Mouse (Mus musculus) adrenal gland, postnatal 4 days (tissue): ENCODE data around the gene Lekr1. TPM values are rescaled to one million over a fixed set of nuclear protein-coding genes. Genes with fewer than 3 reads are reported as not detected.

Experiments used
- DNase-seq, 2 experiments: peaks; one replicate each; pipeline ENCODE4 v3.0.0; 2021 to 2022; ENCODE audit warnings: low spot score in 2 of 2, mixed read lengths in 2 of 2
- total RNA-seq, 2 experiments: library from RNA; stranded (reverse); gene quantifications; 2 replicates each; pipeline ENCODE4 v1.2.3; 2021

Lekr1 gene
- total RNA-seq, 2 experiments from 2014 or later: 4.0 to 4.1 TPM

DNA sequence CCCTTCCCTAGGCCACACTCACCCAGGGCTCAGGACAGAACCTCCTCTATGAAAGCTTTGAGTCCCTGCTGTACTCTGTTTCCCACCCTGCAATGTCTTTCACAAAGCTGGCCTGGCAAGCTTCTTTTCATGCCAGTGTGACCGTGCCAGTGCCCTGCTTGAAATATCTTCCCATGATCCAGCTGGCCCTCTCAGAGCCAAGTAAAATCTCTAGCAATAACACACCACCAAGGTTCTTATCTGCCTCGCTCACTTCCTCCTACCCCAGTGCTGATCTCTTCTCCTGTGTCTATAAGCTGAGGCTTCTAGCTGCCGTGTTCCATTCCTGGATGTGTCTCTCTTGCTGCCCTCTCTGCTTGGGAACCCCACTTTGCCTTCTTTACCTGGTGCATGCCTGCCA is 162.0 kb downstream of the Lekr1 start:
- DNase-seq: no peak

- peak in 1 of 2 experiments; percentile 28 for DNase-seq
Observed at GRCm38 (mm10) chr3:65829230-65829629, 163.2 kb downstream of the Lekr1 start.

- no peak for DNase-seq
Observed at GRCm38 (mm10) chr3:65829943-65830483, 164.0 kb downstream of the Lekr1 start.

DNA sequence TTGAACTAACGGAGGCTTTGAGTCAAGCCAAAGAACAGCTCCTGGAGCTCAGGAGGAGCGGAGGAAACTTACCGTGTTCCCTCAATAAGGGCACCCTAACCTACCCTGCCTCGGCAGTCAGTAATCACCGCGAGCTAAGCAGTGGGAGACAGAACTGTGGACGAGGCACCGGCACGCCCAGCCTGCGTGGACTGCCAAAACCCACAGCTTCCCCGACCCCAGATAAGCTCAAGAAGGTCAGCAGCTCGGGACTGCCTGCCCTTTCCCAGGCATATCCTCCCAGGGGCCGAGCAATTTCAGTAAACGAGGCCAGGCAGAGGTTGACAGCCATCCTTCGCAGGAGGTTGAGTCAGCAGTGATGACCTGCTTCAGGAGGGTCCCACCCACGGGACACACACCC is 164.8 kb downstream of the Lekr1 start:
- DNase-seq: no peak

DNA sequence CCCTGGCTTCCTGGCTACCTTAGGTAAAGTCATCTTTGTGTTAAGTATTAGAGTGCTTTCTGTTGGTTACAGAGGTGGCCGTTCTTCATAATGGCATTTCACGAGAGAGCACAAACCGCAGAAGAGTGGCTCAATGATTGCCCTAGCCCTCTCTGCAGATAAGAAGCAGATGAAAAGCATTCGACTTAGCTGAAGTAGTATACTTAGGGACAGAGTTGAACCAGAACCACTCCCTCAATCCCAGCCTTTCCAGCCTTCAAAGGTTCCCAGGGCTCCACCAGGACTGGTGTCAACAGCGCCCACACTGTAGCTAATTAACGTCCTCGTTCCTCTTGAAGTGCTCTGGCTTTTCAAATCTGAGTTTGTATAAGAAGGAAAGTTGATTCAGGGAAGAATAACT is 166.4 kb downstream of the Lekr1 start:
- no peak for DNase-seq

DNA sequence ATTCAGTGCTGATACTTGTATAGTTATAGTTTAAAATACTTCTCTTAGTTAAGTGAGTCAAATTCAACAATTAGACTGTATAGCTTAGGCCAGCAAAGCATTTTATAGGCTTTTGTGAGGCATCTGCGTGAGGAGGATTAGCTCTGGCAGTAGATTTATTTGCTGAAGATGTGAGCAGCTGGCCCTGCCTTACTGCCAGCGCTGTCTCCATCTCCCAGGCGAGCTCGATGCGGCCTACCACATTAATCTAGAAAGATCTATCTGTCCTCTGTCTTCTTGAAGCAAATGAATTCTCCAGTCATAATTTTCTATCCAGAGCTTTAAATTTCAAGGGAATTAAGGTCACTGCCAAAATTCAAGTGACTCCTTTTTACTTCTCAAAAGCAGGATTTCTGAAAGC is 170.4 kb downstream of the Lekr1 start:
- no peak for DNase-seq

DNA sequence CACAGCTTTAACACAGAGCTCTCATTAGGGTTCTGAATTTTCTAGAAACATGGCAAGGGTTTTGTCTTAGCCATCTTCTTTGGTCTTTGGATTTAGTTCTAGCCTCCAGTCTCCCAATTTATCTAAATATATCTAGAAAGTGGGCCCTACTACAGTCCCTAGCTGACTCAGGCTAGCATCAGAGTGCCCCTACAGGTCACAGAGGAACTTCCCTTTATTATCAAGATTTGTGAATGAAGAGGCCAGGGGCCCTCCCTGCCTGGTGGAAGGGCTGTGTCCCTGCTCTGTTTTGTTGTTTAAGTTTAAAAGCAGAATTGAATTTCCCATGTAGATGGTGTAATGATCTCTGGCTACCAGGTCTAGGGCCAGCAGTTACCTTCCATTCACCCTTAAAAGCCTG is 173.6 kb downstream of the Lekr1 start:
- DNase-seq: no peak

- no peak for DNase-seq
Observed at GRCm38 (mm10) chr3:65841175-65841574, 175.1 kb downstream of the Lekr1 start.

GRCm38 (mm10) chr3:65842515-65843184 is 176.6 kb downstream of the Lekr1 start:
- no peak for DNase-seq

GRCm38 (mm10) chr3:65843185-65843552 is 177.1 kb downstream of the Lekr1 start:
- DNase-seq: no peak

DNA sequence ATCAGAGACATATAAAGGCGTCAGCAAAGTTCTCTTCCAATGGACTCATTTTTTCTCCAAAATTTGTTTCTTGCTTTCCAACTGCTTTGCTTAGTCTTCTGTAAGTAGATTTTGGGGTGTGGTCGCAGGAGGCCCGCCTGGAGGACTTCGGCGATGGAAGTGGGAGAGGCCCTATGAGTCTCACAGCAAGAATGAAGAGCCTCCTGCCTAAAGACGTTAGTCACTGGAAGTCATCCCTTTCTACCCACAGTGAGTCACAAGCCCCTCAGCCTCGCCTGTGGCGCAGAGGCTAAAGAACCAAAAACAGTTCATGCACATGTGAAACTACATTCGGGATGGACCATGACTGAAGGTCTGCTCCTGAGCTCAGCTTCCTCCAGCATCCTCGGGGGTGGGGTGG is 178.3 kb downstream of the Lekr1 start:
- DNase-seq: no peak

DNA sequence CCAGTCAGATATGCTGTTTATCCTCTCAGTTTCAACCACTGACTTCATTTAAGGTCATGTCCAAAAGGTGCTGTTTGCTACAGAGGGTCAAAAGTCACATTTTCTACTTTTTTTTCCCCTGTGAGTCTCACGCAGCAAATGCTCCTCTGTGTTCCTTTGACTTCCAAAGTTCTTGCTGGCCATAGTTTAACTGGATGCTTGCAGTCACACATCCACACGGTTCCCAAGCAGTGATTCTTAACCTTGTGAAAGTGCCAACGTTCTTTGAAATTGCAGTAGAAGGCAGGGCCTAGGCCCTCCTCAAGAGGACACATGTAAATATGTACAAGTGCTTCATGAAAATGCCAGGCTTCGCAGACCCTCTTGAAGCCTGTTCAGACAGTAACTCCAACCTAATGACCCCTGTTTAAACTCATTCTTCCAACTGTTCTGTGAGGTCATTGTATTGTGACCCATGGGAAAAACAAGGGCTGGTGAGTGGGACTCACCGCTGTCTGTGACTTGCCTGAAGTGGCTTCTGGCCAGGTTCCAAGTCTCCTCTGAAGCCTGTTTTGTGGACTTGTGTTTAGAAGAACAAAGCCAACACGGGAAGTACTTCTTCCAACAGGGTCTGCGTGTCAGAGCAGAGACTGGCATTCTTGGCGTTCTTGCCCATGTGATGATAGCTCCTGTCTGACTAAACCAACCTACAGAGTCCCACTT is 179.0 kb downstream of the Lekr1 start:
- DNase-seq: no peak

GRCm38 (mm10) chr3:65847158-65847787 is 181.2 kb downstream of the Lekr1 start:
- no peak for DNase-seq

- DNase-seq: no peak
Observed at GRCm38 (mm10) chr3:65853746-65854145, 187.7 kb downstream of the Lekr1 start.

GRCm38 (mm10) chr3:65855521-65855920 is 189.5 kb downstream of the Lekr1 start:
- DNase-seq: no peak

DNA sequence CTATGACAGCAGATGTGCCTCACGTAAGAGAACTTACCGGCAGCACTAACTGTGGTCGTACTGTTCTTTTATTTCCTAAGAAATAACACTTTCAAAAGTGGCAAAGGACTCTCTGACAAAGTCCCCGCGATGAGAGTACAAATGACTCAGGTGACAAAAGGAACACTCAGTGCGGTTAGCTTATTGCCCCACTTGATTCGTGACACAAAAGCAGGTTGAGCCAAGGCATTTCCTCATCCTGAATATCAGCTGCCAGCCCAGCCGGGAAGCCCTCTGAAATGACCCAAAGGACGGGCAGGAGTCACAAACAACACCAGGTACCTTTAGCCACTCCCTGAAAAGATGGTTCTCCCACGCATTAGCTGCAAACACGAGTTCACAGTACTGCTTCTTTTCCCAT is 192.1 kb downstream of the Lekr1 start:
- DNase-seq: no peak

DNA sequence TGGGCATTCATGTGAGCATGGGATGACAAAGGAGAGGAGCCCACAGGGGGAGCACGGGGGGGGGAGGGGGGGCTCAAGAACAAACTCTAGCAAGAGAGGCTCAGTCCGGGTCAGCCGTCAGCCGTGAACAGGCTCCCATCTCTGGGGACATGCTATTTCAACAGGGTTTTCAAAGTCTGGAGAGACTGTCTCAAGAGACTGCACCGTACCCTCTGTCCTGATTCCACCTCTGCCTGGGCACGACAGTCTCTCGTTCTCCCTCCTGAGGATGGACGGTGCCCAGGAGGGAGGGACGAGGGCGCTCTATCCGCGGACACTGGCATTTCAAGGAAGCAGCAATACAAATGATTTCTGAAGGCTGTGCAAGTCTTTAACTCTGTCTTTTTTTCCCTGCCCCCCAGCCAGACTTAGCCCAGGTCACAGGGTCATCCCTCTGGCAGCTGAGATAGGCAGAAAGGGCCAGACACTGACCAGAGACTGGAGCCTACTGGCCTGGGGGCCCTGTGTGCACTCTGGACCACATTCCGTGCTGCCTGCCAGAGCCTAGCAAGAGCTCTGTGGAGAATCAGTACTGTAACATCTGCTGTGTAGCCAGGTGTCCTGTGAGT is 192.8 kb downstream of the Lekr1 start:
- DNase-seq: no peak

- DNase-seq: no peak
Observed at GRCm38 (mm10) chr3:65859750-65860149, 193.7 kb downstream of the Lekr1 start.

DNA sequence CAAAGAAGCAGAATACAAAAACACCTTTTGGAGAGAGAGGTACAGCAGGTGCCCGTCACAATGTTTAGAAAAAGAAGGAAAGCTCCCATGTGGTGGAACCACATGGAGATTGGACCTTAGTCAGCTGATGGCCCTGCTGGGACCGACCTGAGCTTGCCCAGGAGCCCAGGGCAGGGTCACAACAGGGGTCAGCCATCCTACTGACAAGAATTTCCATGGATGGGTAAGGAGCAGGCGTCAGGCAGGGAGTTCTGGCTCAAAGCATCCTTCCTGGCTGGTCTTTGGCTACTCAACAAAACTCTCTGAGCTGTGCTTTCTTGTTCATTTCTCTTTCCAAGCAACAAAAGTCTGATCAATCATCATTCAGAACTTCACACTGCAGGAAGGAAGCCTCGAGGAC is 194.9 kb downstream of the Lekr1 start:
- no peak for DNase-seq

DNA sequence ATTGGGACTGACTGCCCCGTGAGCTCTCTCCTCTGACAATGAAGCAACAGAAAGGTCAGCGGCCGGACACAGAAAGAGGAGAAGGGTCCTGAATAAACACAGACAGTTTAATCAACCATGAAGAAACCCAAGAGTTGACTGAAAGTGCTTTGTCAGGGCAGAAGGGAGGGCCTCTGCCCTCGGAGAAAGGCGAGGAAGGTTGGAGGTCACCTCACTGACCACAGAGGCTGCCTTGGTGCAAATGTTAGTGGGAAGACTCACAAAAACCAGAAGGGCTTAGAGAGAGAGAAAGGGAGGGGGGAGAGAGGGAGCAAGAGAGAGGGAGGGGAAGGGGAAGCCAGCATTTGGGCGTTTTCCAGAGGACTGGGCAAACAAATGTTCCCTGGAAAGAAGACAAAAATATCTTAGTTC is 195.4 kb downstream of the Lekr1 start:
- no peak for DNase-seq

GRCm38 (mm10) chr3:65863297-65863696 is 197.3 kb downstream of the Lekr1 start:
- peak in 1 of 2 experiments; percentile 63 for DNase-seq
